Mouse (Mus musculus): ENCODE measurements around the gene Cacnb2. TPM values are rescaled to one million over a fixed set of nuclear protein-coding genes. Genes with fewer than 3 reads are reported as not detected.

The Cacnb2 gene
- total and polyA plus RNA-seq, 2 experiments from 2014 or later, result 10.9 to 28.7 TPM

GRCm38 (mm10) chr2:14847188-14847587, 244.3 kb downstream of the Cacnb2 start:
- no peaks in the 10 kb centered on the region for H3K4me1 ChIP-seq (ENCODE audit: insufficient read depth, low read length)
- no peak overlapping the region for H3K4me2 ChIP-seq (ENCODE audit: low read depth, low read length, poor library complexity, severe bottlenecking)
- ATAC-seq (ENCODE audit: low FRiP score) (no peak), DNase-seq (ENCODE audit: low spot score) (no peak)
- no peaks in the 10 kb centered on the region for H3K36me3 ChIP-seq (ENCODE audit: insufficient read depth, low read length)
- no peak overlapping the region for H3K9ac ChIP-seq (replicated peaks; ENCODE audit: low read length, poor library complexity, severe bottlenecking)
- H3K4me3 ChIP-seq (ENCODE audit: low read depth, low read length), result no peak overlapping the region
- TF ChIP-seq CTCF (IDR thresholded peaks at IDR 0.05), result no peak
- no peaks in the 10 kb centered on the region for H3K27me3 ChIP-seq (ENCODE audit: insufficient read depth, low read length)
- H3K27ac ChIP-seq (ENCODE audit: low read depth, low read length), result no peak overlapping the region
- no peaks in the 10 kb centered on the region for H3K9me3 ChIP-seq (ENCODE audit: low read length)
- 86% methylated on average over 1 of the region's 1 CpGs for WGBS

- WGBS, result 83% methylated on average over 1 of the region's 1 CpGs
These were observed 247.9 kb downstream of the Cacnb2 start for GRCm38 (mm10) chr2:14850831-14851230.

GRCm38 (mm10) chr2:14851383-14851782, 248.5 kb downstream of the Cacnb2 start:
- no peak overlapping the region for H3K4me3 ChIP-seq (ENCODE audit: low read depth, low read length)
- H3K27ac ChIP-seq (ENCODE audit: low read depth, low read length), result no peak overlapping the region
- ATAC-seq (ENCODE audit: low FRiP score) (no peak), DNase-seq (ENCODE audit: low spot score) (no peak)
- no peaks in the 10 kb centered on the region for H3K27me3 ChIP-seq (ENCODE audit: insufficient read depth, low read length)
- peak; percentile 45 for TF ChIP-seq CTCF (IDR thresholded peaks at IDR 0.05)
- H3K4me1 ChIP-seq (ENCODE audit: insufficient read depth, low read length), result no peaks in the 10 kb centered on the region
- no peaks in the 10 kb centered on the region for H3K36me3 ChIP-seq (ENCODE audit: insufficient read depth, low read length)
- H3K9ac ChIP-seq (replicated peaks; ENCODE audit: low read length, poor library complexity, severe bottlenecking), result no peak overlapping the region
- 87% methylated on average over 1 of the region's 1 CpGs for WGBS
- no peaks in the 10 kb centered on the region for H3K9me3 ChIP-seq (ENCODE audit: low read length)
- H3K4me2 ChIP-seq (ENCODE audit: low read depth, low read length, poor library complexity, severe bottlenecking), result no peak overlapping the region

More at GRCm38 (mm10) chr2:14850831-14851230, 247.9 kb downstream of the Cacnb2 start:
- no peak for DNase-seq (ENCODE audit: low spot score)
- Histone ChIP-seq H3K36me3 (ENCODE audit: insufficient read depth, low read length) (no peaks in the 10 kb centered on the region), H3K9me3 (ENCODE audit: low read length) (no peaks in the 10 kb centered on the region), H3K4me2 (ENCODE audit: low read depth, low read length, poor library complexity, severe bottlenecking) (no peak overlapping the region), H3K27ac (ENCODE audit: low read depth, low read length) (no peak overlapping the region), H3K4me1 (ENCODE audit: insufficient read depth, low read length) (no peaks in the 10 kb centered on the region), H3K27me3 (ENCODE audit: insufficient read depth, low read length) (no peaks in the 10 kb centered on the region), H3K4me3 (ENCODE audit: low read depth, low read length) (no peak overlapping the region), H3K9ac (replicated peaks; ENCODE audit: low read length, poor library complexity, severe bottlenecking) (no peak overlapping the region)
- TF ChIP-seq CTCF (IDR thresholded peaks at IDR 0.05), result no peak
- no peak for ATAC-seq (ENCODE audit: low FRiP score)

- WGBS, result 97% methylated on average over 2 of the region's 2 CpGs
- TF ChIP-seq CTCF (IDR thresholded peaks at IDR 0.05), result no peak
- no peak overlapping the region for H3K9ac ChIP-seq (replicated peaks; ENCODE audit: low read length, poor library complexity, severe bottlenecking)
These were observed 251.2 kb downstream of the Cacnb2 start for GRCm38 (mm10) chr2:14854054-14854453.

GRCm38 (mm10) chr2:14858301-14858700, 255.4 kb downstream of the Cacnb2 start:
- no peaks in the 10 kb centered on the region for H3K27me3 ChIP-seq (ENCODE audit: insufficient read depth, low read length)
- DNase-seq (ENCODE audit: low spot score) (no peak), ATAC-seq (ENCODE audit: low FRiP score) (no peak)
- H3K4me3 ChIP-seq (ENCODE audit: low read depth, low read length), result no peak overlapping the region
- H3K36me3 ChIP-seq (ENCODE audit: insufficient read depth, low read length), result no peaks in the 10 kb centered on the region
- no peak overlapping the region for H3K27ac ChIP-seq (ENCODE audit: low read depth, low read length)
- WGBS, result 95% methylated on average over 1 of the region's 1 CpGs
- H3K4me2 ChIP-seq (ENCODE audit: low read depth, low read length, poor library complexity, severe bottlenecking), result no peak overlapping the region
- no peaks in the 10 kb centered on the region for H3K9me3 ChIP-seq (ENCODE audit: low read length)
- H3K9ac ChIP-seq (replicated peaks; ENCODE audit: low read length, poor library complexity, severe bottlenecking), result no peak overlapping the region
- no peaks in the 10 kb centered on the region for H3K4me1 ChIP-seq (ENCODE audit: insufficient read depth, low read length)
- no peak for TF ChIP-seq CTCF (IDR thresholded peaks at IDR 0.05)

More at GRCm38 (mm10) chr2:14854054-14854453, 251.2 kb downstream of the Cacnb2 start:
- no peak overlapping the region for H3K27ac ChIP-seq (ENCODE audit: low read depth, low read length)
- no peak overlapping the region for H3K4me2 ChIP-seq (ENCODE audit: low read depth, low read length, poor library complexity, severe bottlenecking)
- no peak for DNase-seq (ENCODE audit: low spot score)
- no peaks in the 10 kb centered on the region for H3K27me3 ChIP-seq (ENCODE audit: insufficient read depth, low read length)
- H3K4me3 ChIP-seq (ENCODE audit: low read depth, low read length), result no peak overlapping the region
- H3K36me3 ChIP-seq (ENCODE audit: insufficient read depth, low read length), result no peaks in the 10 kb centered on the region
- H3K4me1 ChIP-seq (ENCODE audit: insufficient read depth, low read length), result no peaks in the 10 kb centered on the region
- no peaks in the 10 kb centered on the region for H3K9me3 ChIP-seq (ENCODE audit: low read length)
- no peak for ATAC-seq (ENCODE audit: low FRiP score)

GRCm38 (mm10) chr2:14860350-14860749, 257.5 kb downstream of the Cacnb2 start:
- ATAC-seq (ENCODE audit: low FRiP score) (no peak), DNase-seq (ENCODE audit: low spot score) (no peak)
- H3K27ac ChIP-seq (ENCODE audit: low read depth, low read length), result no peak overlapping the region
- no peak for TF ChIP-seq CTCF (IDR thresholded peaks at IDR 0.05)
- no peaks in the 10 kb centered on the region for H3K36me3 ChIP-seq (ENCODE audit: insufficient read depth, low read length)
- WGBS, result 66% methylated on average over 3 of the region's 3 CpGs
- no peak overlapping the region for H3K4me2 ChIP-seq (ENCODE audit: low read depth, low read length, poor library complexity, severe bottlenecking)
- H3K27me3 ChIP-seq (ENCODE audit: insufficient read depth, low read length), result no peaks in the 10 kb centered on the region
- H3K9ac ChIP-seq (replicated peaks; ENCODE audit: low read length, poor library complexity, severe bottlenecking), result no peak overlapping the region
- no peak overlapping the region for H3K4me3 ChIP-seq (ENCODE audit: low read depth, low read length)
- H3K4me1 ChIP-seq (ENCODE audit: insufficient read depth, low read length), result no peaks in the 10 kb centered on the region
- no peaks in the 10 kb centered on the region for H3K9me3 ChIP-seq (ENCODE audit: low read length)

All from midbrain, postnatal 0 days (tissue).